26 mouse cellular contexts compared by ENCODE assay signal in genomic region chr9:37418791-37419190, GRCm38 (mm10). TPM values are rescaled to one million over a fixed set of nuclear protein-coding genes. Genes with fewer than 3 reads are reported as not detected.
DNase-seq lines count a peak whose midpoint lies in the region; ATAC-seq and TF ChIP-seq lines count a peak whose summit lies in the region.
"Had no signal": no experiment of that assay in that cellular context is flagged by ENCODE, and none has a peak within 500 bp of the region (broad histone marks: within the 10 kb centered on the region; RNA-seq: fewer than 3 reads in every experiment).

No protein-coding gene starts in this region.

- DNase-seq in 416B (ENCODE audit: low read depth), result peak; percentile 43
- peak; percentile 36 for DNase-seq in MEL (ENCODE audit: low read depth, low spot score)
- peak; percentile 29 to 36 for DNase-seq in cerebellum, adult 18-20 months
- DNase-seq in cerebellum, postnatal 10 days, result peak; percentile 56 to 67
- DNase-seq in left cerebral cortex, adult 2 months (ENCODE audit: extremely low spot score in 1 of 2, low spot score in 2 of 2), result no peak
- no peak for DNase-seq in neural tube, embryonic 10.5 days (ENCODE audit: extremely low spot score, low spot score)
- DNase-seq in lung, postnatal 36 days, result no peak
- DNase-seq: gastrocnemius, postnatal 25 days; heart, adult 18-20 months; kidney, adult 18-20 months; liver, postnatal 0 days; lung, postnatal 4 days had no signal

- no peaks in the 10 kb centered on the region for H3K79me2 ChIP-seq in MEL (ENCODE audit: control insufficient read depth, insufficient read depth, low read length, poor library complexity)

- intact Hi-C loops in left cerebral cortex, adult 2 months (cut with DNase I), result no loop called here

- peaks cover 7 to 13% of the 10 kb centered on the region in 2 experiments for H3K27me3 ChIP-seq in MEL (ENCODE audit: control insufficient read depth in 1 of 2, insufficient read depth in 2 of 2, low read length in 2 of 2)
- no peaks in the 10 kb centered on the region for H3K27me3 ChIP-seq in intestine, embryonic 16.5 days (replicated peaks; ENCODE audit: control insufficient read depth, insufficient read depth, low read length)
- H3K27me3 ChIP-seq: forebrain, embryonic 15.5 days; megakaryocyte, embryonic 14.5 days had no signal

- no peaks in the 10 kb centered on the region; a peak in 1 of 4 replicates for H3K36me3 ChIP-seq in MEL (ENCODE audit: control insufficient read depth in 1 of 2, insufficient read depth in 2 of 2, low read length in 2 of 2)
- no peaks in the 10 kb centered on the region for H3K36me3 ChIP-seq in intestine, embryonic 16.5 days (ENCODE audit: control insufficient read depth, insufficient read depth, low read length)
- H3K36me3 ChIP-seq: embryonic facial prominence, embryonic 13.5 days; forebrain, embryonic 10.5 days; forebrain, embryonic 15.5 days; heart, embryonic 12.5 days; kidney, embryonic 15.5 days; liver, embryonic 12.5 days; midbrain, embryonic 13.5 days had no signal

- H3K9me3 ChIP-seq in MEL (replicated peaks; ENCODE audit: insufficient read depth, low read length), result no peaks in the 10 kb centered on the region
- no peaks in the 10 kb centered on the region for H3K9me3 ChIP-seq in intestine, embryonic 16.5 days (ENCODE audit: control insufficient read depth, low read length)
- H3K9me3 ChIP-seq: embryonic facial prominence, embryonic 13.5 days; forebrain, embryonic 10.5 days; forebrain, embryonic 15.5 days; heart, embryonic 12.5 days; kidney, embryonic 15.5 days; liver, embryonic 12.5 days; megakaryocyte, embryonic 14.5 days; midbrain, embryonic 13.5 days had no signal

- no peak overlapping the region for H3K27ac ChIP-seq in MEL (ENCODE audit: control insufficient read depth, low read depth, low read length)
- no peak overlapping the region for H3K27ac ChIP-seq in left cerebral cortex, adult 2 months
- H3K27ac ChIP-seq in intestine, embryonic 16.5 days (ENCODE audit: low read length), result no peak overlapping the region
- H3K27ac ChIP-seq: embryonic facial prominence, embryonic 13.5 days; forebrain, embryonic 10.5 days; forebrain, embryonic 15.5 days; hindbrain, embryonic 14.5 days; kidney, embryonic 15.5 days; liver, embryonic 12.5 days; midbrain, embryonic 13.5 days had no signal

- TF ChIP-seq POLR2A in MEL (IDR thresholded peaks at IDR 0.05; ENCODE audit: control insufficient read depth in 1 of 2, insufficient read depth in 1 of 2, low read depth in 1 of 2, low read length in 2 of 2, poor library complexity in 1 of 2), result no peak

- H3K4me3 ChIP-seq in MEL (ENCODE audit: control insufficient read depth in 1 of 2, insufficient read depth in 1 of 2, low read depth in 2 of 2, low read length in 2 of 2), result no peak overlapping the region
- H3K4me3 ChIP-seq in left cerebral cortex, adult 2 months, result no peak overlapping the region
- H3K4me3 ChIP-seq in intestine, embryonic 16.5 days (ENCODE audit: low read length), result no peak overlapping the region
- H3K4me3 ChIP-seq: embryonic facial prominence, embryonic 13.5 days; forebrain, embryonic 10.5 days; forebrain, embryonic 15.5 days; heart, embryonic 12.5 days; kidney, embryonic 15.5 days; liver, embryonic 12.5 days; megakaryocyte, embryonic 14.5 days; midbrain, embryonic 13.5 days had no signal

- no peak for TF ChIP-seq RAD21 in MEL (IDR thresholded peaks at IDR 0.05; ENCODE audit: low read depth, low read length)

- TF ChIP-seq EP300 in MEL (IDR thresholded peaks at IDR 0.05; ENCODE audit: low read depth in 1 of 2, low read length in 2 of 2), result 0 out of 4 replicates have a peak, but pooled peaks of 1 of the 2 experiments have one; percentile 12

- TF ChIP-seq CTCF in MEL (IDR thresholded peaks at IDR 0.05 in 2 of 3, conservative IDR thresholded peaks at IDR 0.05 in 1 of 3; ENCODE audit: control insufficient read depth in 1 of 3, insufficient read depth in 1 of 3, low read depth in 2 of 3, low read length in 3 of 3, poor library complexity in 1 of 3, severe bottlenecking in 1 of 3), result no peak
- no peak for TF ChIP-seq CTCF in left cerebral cortex, adult 2 months (IDR thresholded peaks at IDR 0.05)

- no peak overlapping the region for H3K4me2 ChIP-seq in intestine, embryonic 16.5 days (ENCODE audit: low read depth, low read length)
- H3K4me2 ChIP-seq: embryonic facial prominence, embryonic 13.5 days; forebrain, embryonic 15.5 days; heart, embryonic 12.5 days; hindbrain, embryonic 14.5 days; kidney, embryonic 15.5 days; liver, embryonic 12.5 days; midbrain, embryonic 13.5 days had no signal

- WGBS in intestine, embryonic 16.5 days, result 72% methylated on average over 4 of the region's 4 CpGs

- ATAC-seq in intestine, embryonic 16.5 days, result no peak
- ATAC-seq: forebrain, embryonic 15.5 days; liver, embryonic 12.5 days; liver, postnatal 0 days; midbrain, embryonic 13.5 days had no signal

- H3K4me1 ChIP-seq in MEL (ENCODE audit: control insufficient read depth in 1 of 2, insufficient read depth in 2 of 2, low read length in 2 of 2), result peaks cover 0 to 5% of the 10 kb centered on the region in 2 experiments; a peak in 1 of 4 replicates
- H3K4me1 ChIP-seq in intestine, embryonic 16.5 days (ENCODE audit: control insufficient read depth, insufficient read depth, low read length), result no peaks in the 10 kb centered on the region

- H3K9ac ChIP-seq in MEL (ENCODE audit: control insufficient read depth, low read depth, low read length, poor library complexity, severe bottlenecking), result no peak overlapping the region
- H3K9ac ChIP-seq in intestine, embryonic 16.5 days (ENCODE audit: low read depth, low read length), result no peak overlapping the region
- H3K9ac ChIP-seq: embryonic facial prominence, embryonic 13.5 days; forebrain, embryonic 15.5 days; heart, embryonic 12.5 days; hindbrain, embryonic 14.5 days; kidney, embryonic 15.5 days; liver, embryonic 12.5 days; liver, postnatal 0 days; midbrain, embryonic 13.5 days had no signal

TF ChIP-seq in MEL, 35 proteins besides CTCF, POLR2A, EP300 and RAD21:
- TF ChIP-seq MYC (IDR thresholded peaks at IDR 0.05; ENCODE audit: low read depth, low read length), result no peak
- no peak for TF ChIP-seq MAFK (IDR thresholded peaks at IDR 0.05; ENCODE audit: borderline replicate concordance, low read depth, low read length)
- TF ChIP-seq TAL1 (IDR thresholded peaks at IDR 0.05; ENCODE audit: low read length), result peak; percentile 36

RNA-seq across cellular contexts. Expression of gene Robo3, which starts 14.3 kb away (rescaled TPM):
- total RNA-seq in MEL (2012; rRNA removed), result not detected in 2 replicates
- polyA plus RNA-seq in MEL (2012; ENCODE audit: insufficient read depth in 1 of 2, insufficient read length in 2 of 2, low read depth in 1 of 2, low replicate concordance in 2 of 2, missing spikeins in 1 of 2), result not detected
- total RNA-seq in left cerebral cortex, adult 2 months (2021), result 10 to 100 TPM; 30.9 to 34.3 TPM
- polyA plus RNA-seq in intestine, embryonic 16.5 days (2015; fragmentation: Nextera tagmentation; extraction: Ambion mirVana), result 0.07 TPM in 1 of 2 replicates, not detected in the other
- total RNA-seq: gastrocnemius, adult 18-20 months; gastrocnemius, postnatal 25 days; heart, adult 18-20 months; neutrophil, adult 5-6 weeks had no signal

RNA-seq across cellular contexts. Expression of gene Robo4, which starts 17.1 kb away (rescaled TPM):
- not detected in 2 replicates for total RNA-seq in MEL (2012; rRNA removed)
- not detected for polyA plus RNA-seq in MEL (2012; ENCODE audit: insufficient read depth in 1 of 2, insufficient read length in 2 of 2, low read depth in 1 of 2, low replicate concordance in 2 of 2, missing spikeins in 1 of 2)
- total RNA-seq in left cerebral cortex, adult 2 months (2021), result 1 to 10 TPM; 8.0 to 9.5 TPM
- 11.7 and 13.9 TPM in 2 replicates for polyA plus RNA-seq in intestine, embryonic 16.5 days (2015; fragmentation: Nextera tagmentation; extraction: Ambion mirVana)
- total RNA-seq: neutrophil, adult 5-6 weeks had no signal

RNA-seq across cellular contexts. Expression of gene Hepacam, which starts 51.6 kb away (rescaled TPM):
- total RNA-seq in MEL (2012; rRNA removed), result 0.04 TPM in 1 of 2 replicates, not detected in the other
- under 1 TPM in 1 of 2 experiments, not detected in 1; 0.01 TPM for polyA plus RNA-seq in MEL (2012; ENCODE audit: insufficient read depth in 1 of 2, insufficient read length in 2 of 2, low read depth in 1 of 2, low replicate concordance in 2 of 2, missing spikeins in 1 of 2)
- 10 to 100 TPM; 53.6 to 53.7 TPM for total RNA-seq in left cerebral cortex, adult 2 months (2021)
- 0.05 and 0.09 TPM in 2 replicates for polyA plus RNA-seq in intestine, embryonic 16.5 days (2015; fragmentation: Nextera tagmentation; extraction: Ambion mirVana)
- total RNA-seq: common myeloid progenitor, adult 5-6 weeks; hematopoietic stem cell, adult 5-6 weeks; neutrophil, adult 5-6 weeks had no signal
- polyA plus RNA-seq: embryonic facial prominence, embryonic 13.5 days; forebrain, embryonic 10.5 days; heart, embryonic 12.5 days; kidney, embryonic 15.5 days; liver, embryonic 12.5 days; liver, postnatal 0 days had no signal

Comparison
In these comparisons a context has a peak if more than half of its experiments do, and no peak if none do; other contexts are left out.
1. DNase-seq: peak in 416B (single experiment), MEL (single experiment), cerebellum, adult 18-20 months (2 of 2) and cerebellum, postnatal 10 days (2 of 2); none in left cerebral cortex, adult 2 months (0 of 2), neural tube, embryonic 10.5 days (single experiment) and lung, postnatal 36 days (single experiment).
2. RNA of gene Robo3, which starts 14.3 kb away (total RNA-seq): 30.9 to 34.3 TPM in left cerebral cortex, adult 2 months; not detected in MEL; every median in the first group is over 10 times any median in the second.
3. RNA of gene Hepacam, which starts 51.6 kb away (total RNA-seq): 53.6 to 53.7 TPM in left cerebral cortex, adult 2 months; 0.04 TPM in MEL; every median in the first group is over 10 times any median in the second.